Mouse (Mus musculus) heart, adult 18-20 months (tissue): Measurements from ENCODE around the gene Gm28557. TPM values are rescaled to one million over a fixed set of nuclear protein-coding genes. Genes with fewer than 3 reads are reported as not detected.
"Not testable (repeated sequence)": the region's sequence is repeated elsewhere in the genome, so short reads cannot be mapped to it uniquely, and the experiment has no call there.

Experiments
- DNase-seq, 2 experiments: peaks; one replicate each; pipeline ENCODE4 v3.0.0; 2021 to 2022; ENCODE audit warnings: mixed read lengths in 1 of 2
- long read RNA-seq, 2 experiments: library from polyadenylated mRNA; stranded (forward); transcript quantifications; one replicate each; pipeline ENCODE4 v2.0.0; 2021
- total RNA-seq, 2 experiments: library from RNA; stranded (reverse); gene quantifications; 2 replicates each; pipeline ENCODE4 v1.2.3; 2021

Gm28557 gene
- total RNA-seq, result 1 to 10 TPM; 1.2 to 4.1 TPM
- long read RNA-seq, experiment 1, partial matches to known transcripts, result 0 of 2 reads
- long read RNA-seq, experiment 1, other reads (novel, unspliced or antisense), result 1 of 2 reads
- long read RNA-seq, experiment 2, result 0 reads

DNA sequence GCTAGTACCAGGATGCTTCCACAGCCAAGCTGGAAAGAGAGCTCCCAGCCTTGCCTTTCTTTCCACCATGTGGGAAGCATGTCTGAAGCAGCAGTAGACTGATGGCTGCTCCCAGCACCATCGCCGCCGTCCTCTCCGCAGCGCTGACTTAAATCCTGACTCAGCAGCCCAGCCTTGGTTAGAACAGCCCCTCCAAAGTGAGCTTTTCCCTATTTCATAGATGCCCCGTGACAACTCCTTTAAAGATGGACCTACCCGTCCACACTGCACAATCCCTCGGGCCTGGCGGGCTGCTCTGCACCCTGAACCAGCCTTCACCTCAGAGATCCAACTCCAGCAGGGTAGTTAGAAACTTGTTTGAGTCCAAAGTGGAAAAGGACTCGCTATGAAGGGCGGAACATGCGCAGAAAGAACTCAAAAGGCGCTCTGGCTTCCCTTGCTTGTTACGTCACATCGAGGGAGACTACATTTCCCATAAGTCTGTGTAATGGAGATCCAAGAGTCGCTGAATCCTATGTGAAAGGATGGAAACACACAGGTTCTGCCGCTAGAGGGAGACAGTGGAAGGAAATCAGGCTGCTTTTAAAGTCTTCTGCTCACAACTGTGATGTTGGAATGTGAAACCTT, at the start of gene Gm28557:
Gene Gm28557, minus strand, starts transcription at position 411 of the 627 bp plus-strand sequence.
- peak; percentile 97 for DNase-seq

DNA sequence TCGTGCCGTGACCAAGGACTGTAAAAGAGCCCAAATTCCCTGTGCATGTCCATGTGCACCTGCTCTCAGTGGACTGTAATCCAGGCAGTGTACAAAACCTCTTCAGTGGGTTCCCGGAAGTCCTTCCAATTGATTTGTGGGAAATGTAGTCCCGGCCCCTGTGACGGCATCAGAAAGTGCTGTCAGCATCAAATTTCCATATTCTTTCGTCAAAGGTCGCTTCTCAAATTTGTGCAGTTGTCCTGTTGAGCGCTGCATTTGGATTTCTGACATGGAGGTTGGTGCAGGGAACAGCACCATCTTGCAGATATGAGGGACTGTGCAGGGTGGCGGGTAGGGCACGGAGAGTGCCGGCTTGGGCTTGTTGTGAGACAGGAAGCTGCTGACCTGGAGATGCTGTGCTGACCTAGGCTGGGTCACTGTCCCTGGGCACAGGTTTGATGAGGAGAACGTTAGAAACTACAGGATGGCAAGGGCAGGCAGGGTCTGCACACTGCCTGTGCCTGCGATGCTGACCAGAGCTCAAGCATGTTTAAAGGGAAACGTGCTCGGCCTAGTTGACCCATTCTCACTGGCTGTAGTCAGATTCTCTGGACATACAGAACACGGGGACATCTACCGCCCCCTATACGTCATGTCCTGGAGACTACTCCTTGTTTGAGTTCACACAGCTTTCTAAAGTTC, 19.8 kb upstream of the Gm28557 start:
- DNase-seq, result peak; percentile 89 to 93

DNA sequence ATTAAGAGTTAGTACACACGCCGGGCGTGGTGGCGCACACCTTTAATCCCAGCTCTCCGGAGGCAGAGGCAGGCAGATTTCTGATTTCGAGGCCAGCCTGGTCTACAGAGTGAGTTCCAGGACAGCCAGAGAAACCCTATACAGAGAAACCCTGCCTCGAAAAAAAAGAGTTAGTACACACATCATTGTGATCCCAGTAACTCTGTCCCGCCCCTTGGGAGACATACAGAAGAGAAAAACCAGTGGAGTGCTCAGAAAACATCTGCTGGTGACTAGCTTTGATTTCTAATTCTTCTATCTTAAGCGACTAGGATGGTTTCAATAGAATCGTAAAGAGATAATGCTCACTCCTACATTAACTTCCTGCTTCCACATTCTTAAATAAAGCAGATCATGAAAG, 19.1 kb upstream of the Gm28557 start:
- not testable (repeated sequence) for DNase-seq

DNA sequence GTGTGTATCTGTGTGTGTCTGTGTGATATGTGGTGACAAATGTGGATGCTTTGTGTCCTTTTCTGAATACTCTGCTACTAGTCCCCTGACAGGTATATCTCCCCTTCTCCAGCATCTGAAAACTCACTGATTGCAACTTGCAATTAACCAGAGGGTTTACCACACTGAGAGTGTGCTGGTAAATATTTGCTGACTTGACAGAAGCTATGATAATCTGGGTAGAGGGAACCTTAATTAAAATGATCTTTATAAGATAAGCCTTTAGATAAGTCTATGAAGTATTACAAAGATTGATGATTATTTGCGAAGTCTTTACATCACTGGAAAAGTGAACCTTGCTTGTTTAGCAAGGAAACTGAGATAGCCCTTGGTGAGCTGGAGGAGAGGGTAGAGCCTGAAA, 16.1 kb upstream of the Gm28557 start:
- DNase-seq, result no peak

DNA sequence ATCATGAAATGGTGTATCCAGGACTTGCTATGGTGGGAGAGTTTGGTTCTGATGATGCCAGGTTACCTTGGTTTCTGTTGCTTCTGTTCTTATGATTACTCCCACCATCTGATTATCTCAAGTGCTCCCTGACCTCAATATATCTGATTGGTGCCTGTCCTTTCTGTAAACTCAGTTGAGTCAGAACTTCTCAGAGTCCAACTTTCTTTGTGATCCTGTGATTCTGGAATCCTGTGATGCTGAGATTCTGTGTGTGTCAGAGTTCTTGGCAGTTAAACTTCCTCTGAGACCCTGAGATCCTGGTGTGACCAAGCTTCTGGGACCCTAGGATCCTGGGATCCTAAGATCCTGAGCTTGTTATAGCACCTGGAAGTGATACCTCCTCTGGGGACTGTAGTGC, 13.0 kb upstream of the Gm28557 start, which contains the start of gene Zfp759:
Gene Zfp759, plus strand, starts transcription at position 301 of the 400 bp plus-strand sequence.
- not testable (repeated sequence) for DNase-seq

DNA sequence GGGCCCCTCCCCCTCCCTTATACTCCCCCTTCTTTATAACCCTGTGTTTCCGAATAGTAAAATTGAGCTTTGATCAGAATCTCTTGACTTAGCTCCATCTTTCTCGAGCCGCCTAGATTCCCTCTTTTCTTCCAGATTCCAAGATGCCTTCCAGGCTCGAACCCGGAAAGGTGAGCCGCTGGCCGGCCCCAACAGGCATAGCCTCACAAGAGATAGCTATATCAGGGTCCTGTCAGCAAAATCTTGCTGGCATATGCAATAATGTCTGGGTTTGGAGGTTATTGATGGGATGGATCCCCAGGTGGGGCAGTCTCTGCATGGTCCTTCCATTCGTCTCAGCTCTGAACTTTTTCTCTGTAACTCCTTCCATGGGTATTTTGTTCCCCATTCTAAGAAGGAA, 7.8 kb upstream of the Gm28557 start, which contains the start of gene Rslcan18:
Gene Rslcan18, minus strand, starts transcription at position 101 of the 400 bp plus-strand sequence.
- DNase-seq, result not testable (repeated sequence)

DNA sequence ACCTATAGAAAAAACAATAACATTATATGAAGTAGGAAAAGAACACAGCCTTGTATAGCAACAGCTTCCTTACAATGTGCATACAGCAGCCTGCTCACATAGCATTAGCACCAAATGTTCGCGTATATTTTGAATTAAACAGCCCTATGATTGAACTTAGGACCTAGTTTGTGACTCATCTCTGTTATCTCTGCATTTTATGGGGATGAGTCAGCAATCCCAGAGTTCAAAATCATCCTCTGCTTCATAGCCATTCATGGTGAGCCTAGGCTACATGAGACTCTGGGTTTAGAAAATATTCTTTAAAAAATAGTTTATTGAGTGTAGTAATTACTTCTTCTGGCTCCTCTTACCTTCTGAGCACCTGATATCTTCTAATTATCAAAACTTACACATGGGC, 4.9 kb upstream of the Gm28557 start:
- no peak for DNase-seq

DNA sequence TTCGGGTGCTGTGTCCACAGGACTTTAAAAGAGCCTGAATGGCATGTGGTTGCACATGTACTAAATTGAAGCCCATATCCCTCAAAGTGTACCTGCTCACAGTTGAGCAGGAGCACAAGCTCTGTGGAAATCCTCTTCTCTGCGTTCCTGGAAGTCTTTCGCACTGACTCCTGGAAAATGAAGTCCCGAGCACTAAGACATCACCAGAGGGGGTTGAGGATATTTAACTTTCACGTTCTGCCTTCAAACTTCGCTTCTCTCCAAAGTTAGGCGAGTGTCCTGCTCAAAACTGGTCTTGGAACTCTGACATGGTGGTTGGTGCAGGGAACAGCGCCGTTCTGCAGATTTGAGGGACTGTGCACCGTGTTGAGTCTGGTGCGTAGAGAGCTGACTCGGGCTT, 3.7 kb upstream of the Gm28557 start:
- peak; percentile 23 to 42 for DNase-seq

DNA sequence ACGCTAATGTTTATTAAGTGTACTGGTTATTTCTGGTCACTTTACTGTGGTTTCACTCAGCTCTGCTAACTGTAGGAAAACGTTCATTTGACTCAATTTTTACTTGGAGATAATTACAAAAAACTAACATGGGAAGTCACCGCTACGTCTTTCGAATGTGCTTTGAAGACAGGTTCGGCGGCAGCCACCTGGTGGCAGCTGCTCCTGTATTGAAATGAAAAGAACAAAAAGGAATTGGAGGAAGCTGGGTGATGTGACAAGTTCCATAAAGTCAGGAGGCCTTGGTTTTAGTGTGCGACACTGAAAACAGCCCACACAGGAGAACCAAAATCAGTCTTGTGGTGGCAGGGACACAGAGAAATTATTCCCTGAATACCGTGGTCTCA, 410 bp upstream of the Gm28557 start:
- no peak for DNase-seq

DNA sequence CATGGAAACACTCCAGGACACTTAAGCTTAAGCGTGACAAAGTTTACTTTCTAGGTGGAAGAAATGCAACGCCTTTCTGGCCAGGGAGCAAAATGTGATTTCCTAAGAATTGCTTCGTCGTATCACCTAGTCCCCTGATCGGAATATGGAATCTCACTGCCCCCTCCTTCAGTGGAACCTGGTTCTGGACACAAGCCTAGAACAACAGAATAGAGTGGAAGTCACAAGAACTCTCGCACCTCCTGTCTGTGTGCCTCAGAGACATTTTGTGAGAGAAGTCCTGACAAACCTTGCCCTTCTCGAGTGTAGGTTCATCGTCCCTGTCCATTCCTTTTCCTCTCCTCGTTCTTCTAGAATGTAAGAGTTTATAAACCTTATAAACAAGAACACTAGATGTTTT, 723 bp downstream of the Gm28557 start:
- no peak for DNase-seq

DNA sequence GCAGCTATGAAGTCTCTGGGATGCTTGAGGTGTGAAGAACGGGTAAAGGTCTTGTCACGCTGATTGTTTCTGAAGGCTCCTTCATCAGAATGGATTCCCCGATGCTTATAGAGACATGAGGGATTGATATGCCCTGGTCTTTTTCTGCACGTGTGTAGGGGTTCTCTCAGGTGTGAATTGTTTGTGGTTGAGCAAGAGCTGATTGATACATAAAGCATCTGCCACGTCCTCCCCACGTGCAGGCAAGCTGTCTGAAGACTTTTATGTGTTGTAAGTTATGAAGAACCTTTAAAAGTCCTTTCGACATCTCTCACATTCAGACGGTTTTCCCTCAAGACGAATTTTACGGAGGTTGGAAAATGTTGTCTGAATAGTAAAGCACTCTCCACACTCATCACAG, 10.5 kb downstream of the Gm28557 start, which contains the start of gene Zfp708:
Gene Zfp708, minus strand, starts transcription at position 101 of the 400 bp plus-strand sequence.
- DNase-seq, result no peak

DNA sequence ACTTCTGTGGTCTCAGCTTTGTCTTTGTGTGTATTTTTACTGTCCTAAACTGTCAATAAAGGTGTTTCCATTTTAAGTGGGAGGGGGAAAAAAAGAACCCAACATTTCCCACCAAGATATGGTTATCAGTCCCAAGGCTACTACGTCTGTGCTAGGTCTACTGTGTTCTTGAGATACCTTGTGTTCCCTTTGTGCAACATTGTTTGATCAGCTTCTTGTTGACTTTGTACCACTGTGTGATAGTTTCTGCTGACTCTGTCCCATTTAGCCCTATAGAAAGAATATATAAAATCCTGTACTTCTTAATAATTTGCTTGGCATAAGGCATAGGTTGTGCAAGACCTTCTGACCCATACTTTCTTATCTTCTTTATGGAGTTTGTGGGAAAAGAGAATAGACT, 18.2 kb downstream of the Gm28557 start:
- no peak for DNase-seq

DNA sequence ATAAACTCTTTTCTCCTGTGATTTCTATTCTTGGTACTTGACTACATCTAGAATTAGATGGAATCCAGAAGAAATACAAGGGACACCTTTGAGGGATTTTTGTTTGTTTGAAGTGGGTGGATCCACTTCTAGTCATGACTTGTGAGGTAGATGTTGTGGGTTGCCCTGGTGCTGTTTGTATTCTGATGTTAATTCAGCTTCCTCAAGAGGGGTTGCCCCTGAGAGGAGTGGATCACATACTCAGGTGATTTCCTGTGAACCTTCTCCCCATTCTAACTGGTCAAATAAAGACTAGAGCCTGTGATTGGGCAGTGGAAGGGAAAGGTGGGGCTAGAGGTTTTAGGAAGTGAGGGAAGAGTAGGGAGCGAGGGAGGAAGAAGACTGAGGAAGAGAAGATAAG, 26.5 kb downstream of the Gm28557 start:
- peak in 1 of 2 experiments; percentile 14 for DNase-seq

DNA sequence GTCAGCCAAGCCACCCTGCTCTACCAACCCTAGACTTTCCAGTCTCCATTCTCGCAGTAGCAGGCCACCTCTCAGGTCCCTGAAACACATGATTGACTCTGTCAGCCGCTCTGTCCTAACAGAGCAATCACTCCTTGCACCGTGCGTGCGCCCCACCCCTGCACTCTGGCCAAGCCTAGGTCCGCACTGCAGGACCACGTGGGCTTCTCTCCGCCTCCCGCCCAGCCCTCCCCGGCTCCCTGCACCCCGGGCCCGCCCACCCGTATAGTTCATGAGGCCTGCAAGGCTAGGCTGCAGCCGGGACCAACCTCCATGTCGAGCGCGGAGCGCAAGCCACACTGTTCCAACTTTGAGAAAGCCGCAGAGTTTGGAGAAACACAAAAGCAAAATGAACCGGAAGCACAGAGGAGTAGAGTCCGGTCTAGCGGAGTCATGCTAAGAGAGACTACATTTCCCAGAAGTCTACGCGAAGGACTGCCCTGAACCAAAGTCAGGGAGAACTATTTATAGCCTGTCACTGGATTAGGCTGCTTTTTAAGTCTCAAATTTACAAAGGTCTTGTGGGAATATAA, 27.2 kb downstream of the Gm28557 start:
- peak; percentile 88 to 90 for DNase-seq

DNA sequence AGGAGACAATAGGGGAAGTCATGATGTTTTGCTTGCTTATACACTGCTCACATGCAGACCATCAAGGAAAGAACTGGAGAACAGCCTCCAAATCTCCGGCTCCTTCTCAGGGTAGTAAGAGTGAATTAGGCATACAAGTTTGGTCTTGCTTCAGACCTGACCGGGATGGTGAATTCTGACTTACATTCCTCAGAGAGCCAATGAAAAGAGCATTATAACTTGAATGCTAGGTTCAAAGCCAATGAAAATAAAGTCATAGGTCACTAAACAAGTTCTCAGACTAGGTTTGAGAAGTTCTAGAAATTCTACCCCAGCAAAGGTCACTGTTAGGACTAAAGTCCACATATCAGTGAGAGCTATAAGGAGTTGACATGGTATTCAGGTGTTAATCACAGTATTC, 31.2 kb downstream of the Gm28557 start:
- DNase-seq, result no peak

DNA sequence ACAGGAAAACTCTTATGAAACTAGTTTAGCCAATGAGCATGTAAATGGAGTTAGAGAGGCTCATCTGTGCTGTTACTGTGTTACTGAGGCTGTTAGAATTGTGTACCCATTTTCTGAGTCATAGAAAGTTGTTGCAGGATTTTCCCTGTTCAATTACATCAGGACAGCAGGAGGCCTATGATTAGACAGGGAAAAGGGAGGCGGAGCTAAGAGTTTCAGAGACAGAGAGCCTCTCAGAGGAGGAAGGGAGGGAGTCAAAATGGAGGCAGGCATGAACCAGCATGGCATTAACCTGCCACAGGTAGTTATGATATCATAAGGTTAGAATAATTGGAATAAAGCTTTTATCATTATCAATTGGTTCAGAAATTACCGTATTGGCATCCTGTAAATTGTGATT, 35.6 kb downstream of the Gm28557 start:
- DNase-seq, result no peak

DNA sequence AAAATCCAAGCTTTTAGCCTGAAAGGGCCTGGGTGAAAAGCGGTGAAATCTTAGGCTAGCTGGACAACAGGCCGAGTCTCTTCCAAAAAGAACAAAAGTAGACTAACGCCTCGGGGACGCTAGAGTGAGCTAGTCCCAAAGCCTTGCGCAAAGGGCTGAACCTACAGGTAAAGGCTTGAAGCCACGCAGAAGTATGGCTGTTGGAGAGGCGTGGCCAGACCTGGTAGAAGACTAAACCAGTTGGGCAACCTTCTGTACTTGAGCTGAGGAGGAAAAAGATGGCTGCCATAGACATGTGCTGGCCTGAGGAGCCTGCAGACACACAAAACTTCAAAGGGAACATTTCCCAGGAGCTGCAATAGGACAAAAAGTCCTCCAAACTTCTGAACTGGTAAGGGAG, 43.0 kb downstream of the Gm28557 start:
- DNase-seq, result no peak

DNA sequence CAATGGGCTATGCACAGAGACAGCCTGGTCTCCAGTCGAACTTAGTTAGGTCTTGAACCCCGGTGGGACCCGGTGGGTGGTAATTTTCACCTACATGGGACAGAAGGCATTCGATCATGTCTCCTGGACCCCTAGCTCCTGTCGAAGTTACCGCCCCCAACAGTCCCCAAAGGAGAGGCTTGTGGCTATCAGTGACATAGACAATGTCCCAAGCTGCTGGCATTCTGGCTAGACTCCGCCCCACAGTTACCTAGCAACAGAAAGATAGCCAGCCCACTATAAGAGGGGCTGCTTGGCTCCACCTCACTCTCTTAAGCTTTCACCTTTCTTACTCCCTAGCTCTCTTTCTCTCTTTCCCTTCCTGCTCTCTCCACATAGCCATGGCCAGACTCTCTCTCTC, 46.0 kb downstream of the Gm28557 start:
- DNase-seq, result no peak

DNA sequence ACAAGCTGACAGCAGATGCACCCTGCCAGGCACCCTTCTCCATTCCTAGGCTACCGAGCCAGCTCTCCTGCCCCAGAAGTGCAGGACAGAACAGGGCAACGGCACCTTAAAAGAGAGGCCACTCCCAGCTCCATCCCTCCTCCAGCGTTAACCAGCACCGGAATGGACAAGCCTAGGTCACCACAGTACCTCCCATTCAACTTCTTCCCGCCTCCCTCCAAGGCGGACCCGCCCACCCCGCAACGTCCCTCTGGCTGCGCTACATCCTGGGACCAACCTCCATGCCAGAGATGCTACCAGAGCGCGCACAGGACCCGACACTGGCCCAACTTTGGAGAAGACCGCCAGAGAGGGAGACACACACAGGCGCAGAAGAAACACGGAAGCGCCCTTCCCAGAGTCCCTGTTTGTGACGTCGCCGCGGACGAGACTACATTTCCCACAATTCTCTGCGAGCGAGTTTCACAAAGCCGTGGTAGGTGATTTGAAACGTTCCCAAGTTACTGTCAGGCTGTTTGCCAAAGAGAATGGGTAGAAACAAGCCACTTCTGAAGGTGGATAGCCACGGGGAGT, 47.5 kb downstream of the Gm28557 start, which contains the start of gene Zfp712:
Gene Zfp712, minus strand, starts transcription at position 385 of the 573 bp plus-strand sequence.
- DNase-seq, result peak; percentile 96 to 98

DNA sequence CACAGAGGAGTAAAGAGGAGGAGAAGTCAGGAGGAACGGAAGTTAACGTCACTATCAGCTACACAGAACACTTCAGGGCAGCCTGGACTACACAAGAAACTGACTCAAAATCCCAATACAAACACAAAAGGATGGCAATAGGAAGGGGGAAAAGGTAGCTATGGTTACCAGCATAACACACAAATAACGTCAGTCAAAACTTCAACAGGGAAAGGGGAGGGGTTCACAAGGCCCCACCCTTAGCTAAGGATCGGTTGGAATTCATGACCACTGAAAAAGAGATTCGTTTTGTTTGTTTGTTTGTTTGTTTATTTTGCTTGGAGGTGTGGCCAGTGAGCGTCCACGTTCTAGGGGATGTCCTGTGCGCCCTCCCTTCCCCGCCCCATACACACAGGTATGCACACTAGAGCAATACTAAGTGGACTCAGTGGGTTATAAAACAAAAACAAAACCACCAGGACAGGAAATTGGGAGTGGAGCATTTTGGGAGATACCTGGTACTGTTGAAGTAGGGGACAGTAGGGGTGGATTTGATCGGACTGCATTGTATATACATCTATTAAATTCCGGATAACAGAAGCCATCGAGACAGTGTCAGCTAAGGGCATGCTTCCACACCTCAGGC, 48.1 kb downstream of the Gm28557 start:
- DNase-seq, result peak in 1 of 2 experiments; percentile 6
